Mouse (Mus musculus) heart, embryonic 12.5 days (tissue): Measurements from ENCODE around the gene Prkce. TPM values are rescaled to one million over a fixed set of nuclear protein-coding genes. Genes with fewer than 3 reads are reported as not detected.

Source experiments
- ATAC-seq: fragments of 200-750 bp; cut with Nextera tagmentation; 2 replicates; pipeline ENCODE4 v1.8.0; 2017; ENCODE audit warnings: moderate TSS enrichment, moderate library complexity; ENCODE audit not compliant: insufficient number of reproducible peaks, low FRiP score
- H3K27ac ChIP-seq: fragments of 300-500 bp; sonication (generic); 2 replicates; pipeline ENCODE4 v1.5.1; 2016; ENCODE audit warnings: mild to moderate bottlenecking, moderate library complexity; ENCODE audit not compliant: poor library complexity, severe bottlenecking
- H3K27me3 ChIP-seq: fragments of 300-500 bp; sonication (generic); replicated peaks from 2 replicates; pipeline ENCODE4 v1.6.1; 2016; ENCODE audit warnings: mild to moderate bottlenecking, moderate library complexity
- H3K36me3 ChIP-seq: fragments of 300-500 bp; sonication (generic); 2 replicates; pipeline ENCODE4 v1.6.1; 2016; ENCODE audit warnings: mild to moderate bottlenecking, moderate library complexity
- H3K4me1 ChIP-seq: fragments of 300-500 bp; sonication (generic); replicated peaks from 2 replicates; pipeline ENCODE4 v1.6.1; 2016; ENCODE audit warnings: mild to moderate bottlenecking
- H3K4me2 ChIP-seq: fragments of 300-500 bp; sonication (generic); 2 replicates; pipeline ENCODE4 v1.6.1; 2016; ENCODE audit warnings: mild to moderate bottlenecking, moderate library complexity
- H3K4me3 ChIP-seq: fragments of 300-500 bp; sonication (generic); 2 replicates; pipeline ENCODE4 v1.5.1; 2016; ENCODE audit warnings: mild to moderate bottlenecking
- H3K9ac ChIP-seq: fragments of 300-500 bp; sonication (generic); 2 replicates; pipeline ENCODE4 v1.6.1; 2016; ENCODE audit warnings: mild to moderate bottlenecking, moderate library complexity
- H3K9me3 ChIP-seq: fragments of 300-500 bp; sonication (generic); replicated peaks from 2 replicates; pipeline ENCODE4 v1.6.1; 2016; ENCODE audit warnings: mild to moderate bottlenecking, moderate library complexity
- WGBS: fragments of 180-500 bp; shearing (Covaris S2); methylation state at CpG from one replicate; pipeline ENCODE4 v1.1.7; 2016; 5-methylcytosine and 5-hydroxymethylcytosine counted together
- polyA plus RNA-seq: library from polyadenylated mRNA; unstranded; fragments of >200 nt; fragmentation: Nextera tagmentation; extraction: Ambion mirVana; gene quantifications from 2 replicates; pipeline ENCODE4 v1.2.1, GENCODE M21; 2016

The Prkce gene
- polyA plus RNA-seq, 1 experiment from 2014 or later = 12.0 TPM

GRCm38 (mm10) chr17:86203531-86204450 lies 36.2 kb downstream of the Prkce start:
- WGBS = 40% methylated on average over 20 of the region's 20 CpGs
- Histone ChIP-seq H3K36me3 (no peaks in the 10 kb centered on the region), H3K27ac (0 out of 2 replicates have a peak overlapping the region, but pooled peaks have one; percentile 10), H3K9me3 (no peaks in the 10 kb centered on the region), H3K4me3 (no peak overlapping the region), H3K9ac (no peak overlapping the region), H3K4me1 (peaks cover 69% of the 10 kb centered on the region), H3K27me3 (no peaks in the 10 kb centered on the region), H3K4me2 (peak overlapping the region; percentile 18)
- ATAC-seq = peak; percentile 58

- no peak overlapping the region for H3K27ac ChIP-seq
- no peaks in the 10 kb centered on the region for H3K9me3 ChIP-seq
- no peak overlapping the region for H3K9ac ChIP-seq
- 85% methylated on average over 8 of the region's 8 CpGs for WGBS
- no peaks in the 10 kb centered on the region for H3K36me3 ChIP-seq
- no peak overlapping the region for H3K4me3 ChIP-seq
- peaks cover 78% of the 10 kb centered on the region for H3K4me1 ChIP-seq
- H3K4me2 ChIP-seq = no peak overlapping the region
- ATAC-seq = no peak
- H3K27me3 ChIP-seq = no peaks in the 10 kb centered on the region
Measured at GRCm38 (mm10) chr17:86206289-86206688, 38.7 kb downstream of the Prkce start.

GRCm38 (mm10) chr17:86208057-86208820 lies 40.7 kb downstream of the Prkce start:
- Histone ChIP-seq H3K36me3 (no peaks in the 10 kb centered on the region), H3K4me2 (peak overlapping the region; percentile 60), H3K27me3 (no peaks in the 10 kb centered on the region), H3K27ac (no peak overlapping the region), H3K4me3 (0 out of 2 replicates have a peak overlapping the region, but pooled peaks have one; percentile 6), H3K4me1 (peaks cover 63% of the 10 kb centered on the region), H3K9ac (no peak overlapping the region), H3K9me3 (no peaks in the 10 kb centered on the region)
- ATAC-seq = 0 out of 2 replicates have a peak, but pooled peaks have one; percentile 34
- 12% methylated on average over 17 of the region's 17 CpGs for WGBS

- Histone ChIP-seq H3K9ac (no peak overlapping the region), H3K4me3 (no peak overlapping the region), H3K4me2 (no peak overlapping the region), H3K9me3 (no peaks in the 10 kb centered on the region), H3K4me1 (peaks cover 58% of the 10 kb centered on the region), H3K27ac (no peak overlapping the region), H3K36me3 (no peaks in the 10 kb centered on the region), H3K27me3 (no peaks in the 10 kb centered on the region)
- ATAC-seq = no peak
- WGBS = 79% methylated on average over 5 of the region's 5 CpGs
Measured at GRCm38 (mm10) chr17:86208821-86209186, 41.2 kb downstream of the Prkce start.

GRCm38 (mm10) chr17:86209680-86210251 lies 42.2 kb downstream of the Prkce start:
- Histone ChIP-seq H3K4me1 (peaks cover 57% of the 10 kb centered on the region), H3K36me3 (no peaks in the 10 kb centered on the region), H3K27me3 (no peaks in the 10 kb centered on the region), H3K4me2 (no peak overlapping the region), H3K4me3 (no peak overlapping the region), H3K9me3 (no peaks in the 10 kb centered on the region), H3K27ac (no peak overlapping the region), H3K9ac (no peak overlapping the region)
- WGBS = 75% methylated on average over 13 of the region's 13 CpGs
- no peak for ATAC-seq

- Histone ChIP-seq H3K4me2 (no peak overlapping the region), H3K4me1 (peaks cover 45% of the 10 kb centered on the region), H3K4me3 (no peak overlapping the region), H3K27me3 (no peaks in the 10 kb centered on the region), H3K27ac (no peak overlapping the region), H3K36me3 (no peaks in the 10 kb centered on the region), H3K9me3 (no peaks in the 10 kb centered on the region), H3K9ac (no peak overlapping the region)
- no peak for ATAC-seq
- WGBS = 91% methylated on average over 3 of the region's 3 CpGs
Measured at GRCm38 (mm10) chr17:86212204-86212603, 44.6 kb downstream of the Prkce start.

- H3K27ac ChIP-seq = no peak overlapping the region
Measured at GRCm38 (mm10) chr17:86214285-86214684, 46.7 kb downstream of the Prkce start.

GRCm38 (mm10) chr17:86214741-86215140 lies 47.2 kb downstream of the Prkce start:
- 80% methylated on average over 14 of the region's 14 CpGs for WGBS
- Histone ChIP-seq H3K4me2 (no peak overlapping the region), H3K9me3 (no peaks in the 10 kb centered on the region), H3K27me3 (no peaks in the 10 kb centered on the region), H3K4me1 (peaks cover 31% of the 10 kb centered on the region), H3K9ac (no peak overlapping the region), H3K27ac (no peak overlapping the region), H3K36me3 (no peaks in the 10 kb centered on the region), H3K4me3 (no peak overlapping the region)
- no peak for ATAC-seq

More at GRCm38 (mm10) chr17:86214285-86214684, 46.7 kb downstream of the Prkce start:
- Histone ChIP-seq H3K27me3 (no peaks in the 10 kb centered on the region), H3K36me3 (no peaks in the 10 kb centered on the region), H3K4me1 (peaks cover 36% of the 10 kb centered on the region), H3K4me2 (no peak overlapping the region), H3K9me3 (no peaks in the 10 kb centered on the region), H3K4me3 (no peak overlapping the region), H3K9ac (no peak overlapping the region)
- no peak for ATAC-seq
- 36% methylated on average over 9 of the region's 9 CpGs for WGBS

GRCm38 (mm10) chr17:86215771-86216170 lies 48.2 kb downstream of the Prkce start:
- no peak for ATAC-seq
- no peak overlapping the region for H3K9ac ChIP-seq
- no peaks in the 10 kb centered on the region for H3K9me3 ChIP-seq
- no peaks in the 10 kb centered on the region for H3K36me3 ChIP-seq
- no peak overlapping the region for H3K4me3 ChIP-seq
- peaks cover 24% of the 10 kb centered on the region for H3K4me1 ChIP-seq
- no peak overlapping the region for H3K4me2 ChIP-seq
- 72% methylated on average over 7 of the region's 7 CpGs for WGBS
- no peaks in the 10 kb centered on the region for H3K27me3 ChIP-seq
- no peak overlapping the region for H3K27ac ChIP-seq

GRCm38 (mm10) chr17:86217468-86217867 lies 49.9 kb downstream of the Prkce start:
- H3K27me3 ChIP-seq = no peaks in the 10 kb centered on the region
- WGBS = 70% methylated on average over 5 of the region's 5 CpGs
- H3K36me3 ChIP-seq = no peaks in the 10 kb centered on the region
- H3K4me1 ChIP-seq = peaks cover 24% of the 10 kb centered on the region
- no peak overlapping the region for H3K27ac ChIP-seq
- no peak overlapping the region for H3K4me3 ChIP-seq
- no peak overlapping the region for H3K9ac ChIP-seq
- H3K9me3 ChIP-seq = no peaks in the 10 kb centered on the region
- no peak for ATAC-seq
- no peak overlapping the region for H3K4me2 ChIP-seq

- 63% methylated on average over 11 of the region's 11 CpGs for WGBS
- ATAC-seq = no peak
- H3K36me3 ChIP-seq = no peaks in the 10 kb centered on the region
- H3K4me1 ChIP-seq = peaks cover 24% of the 10 kb centered on the region
- H3K9ac ChIP-seq = no peak overlapping the region
- H3K4me3 ChIP-seq = no peak overlapping the region
- H3K27me3 ChIP-seq = no peaks in the 10 kb centered on the region
- H3K4me2 ChIP-seq = no peak overlapping the region
- no peak overlapping the region for H3K27ac ChIP-seq
- no peaks in the 10 kb centered on the region for H3K9me3 ChIP-seq
Measured at GRCm38 (mm10) chr17:86218553-86218952, 51.0 kb downstream of the Prkce start.
